Comparison of ENCODE assay signal across 24 mouse cellular contexts in the genomic region with DNA sequence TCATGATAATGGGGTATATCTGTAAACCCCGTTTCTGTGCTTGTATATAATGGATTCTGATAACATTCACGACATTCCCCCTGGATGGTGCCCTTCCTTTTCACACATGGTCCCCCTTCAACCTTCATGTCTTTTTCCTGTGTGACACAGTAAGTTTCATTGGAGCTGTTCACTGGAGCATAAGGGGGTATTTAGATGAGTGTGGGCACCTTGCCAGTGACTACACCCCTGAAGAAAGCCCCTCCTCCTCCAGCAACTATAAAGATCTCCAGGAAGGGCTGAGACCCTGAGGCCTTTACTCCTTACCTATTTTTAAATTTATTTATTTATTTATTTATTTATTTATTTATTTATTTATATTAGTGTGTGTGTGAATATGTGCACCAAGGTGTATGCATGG.
"Had no signal": no experiment of that assay in that cellular context is flagged by ENCODE, and none has a peak within 500 bp of the region (broad histone marks: within the 10 kb centered on the region; RNA-seq: fewer than 3 reads in every experiment).

No protein-coding gene starts in this region.

- H3K9me3 ChIP-seq: heart, embryonic 13.5 days; heart, embryonic 15.5 days; hindbrain, embryonic 13.5 days; hindbrain, embryonic 15.5 days; limb, embryonic 10.5 days; limb, embryonic 12.5 days; liver, embryonic 13.5 days; liver, embryonic 15.5 days had no signal

- H3K4me3 ChIP-seq: heart, adult 2 months; heart, embryonic 13.5 days; heart, embryonic 15.5 days; hindbrain, embryonic 13.5 days; hindbrain, embryonic 15.5 days; layer of hippocampus, adult 2 months; limb, embryonic 10.5 days; limb, embryonic 12.5 days; liver, embryonic 13.5 days; liver, embryonic 15.5 days had no signal

- DNase-seq: gastrocnemius, postnatal 14 days; gastrocnemius, postnatal 36 days; heart, adult 2 months; heart, postnatal 14 days; heart, postnatal 36 days; kidney, adult 18-20 months; kidney, adult 8-10 months; kidney, postnatal 10 days; kidney, postnatal 25 days; kidney, postnatal 4 days; liver; liver, embryonic 13.5 days had no signal

- H3K27ac ChIP-seq: heart, adult 2 months; heart, embryonic 15.5 days; hindbrain, embryonic 13.5 days; hindbrain, embryonic 15.5 days; hindbrain, postnatal 0 days; layer of hippocampus, adult 2 months; limb, embryonic 10.5 days; limb, embryonic 12.5 days; liver, embryonic 13.5 days; liver, embryonic 15.5 days had no signal

- H3K36me3 ChIP-seq: heart, embryonic 13.5 days; heart, embryonic 15.5 days; hindbrain, embryonic 13.5 days; hindbrain, embryonic 15.5 days; limb, embryonic 10.5 days; limb, embryonic 12.5 days; liver, embryonic 13.5 days; liver, embryonic 15.5 days had no signal

- H3K4me1 ChIP-seq: hindbrain, embryonic 13.5 days; hindbrain, embryonic 15.5 days; limb, embryonic 10.5 days; limb, embryonic 12.5 days; liver, embryonic 13.5 days; liver, embryonic 15.5 days had no signal

- ATAC-seq: hindbrain, postnatal 0 days; intestine, embryonic 16.5 days had no signal

- H3K27me3 ChIP-seq: heart, embryonic 13.5 days; heart, embryonic 15.5 days; hindbrain, embryonic 13.5 days; hindbrain, embryonic 15.5 days; limb, embryonic 12.5 days; liver, embryonic 13.5 days; liver, embryonic 15.5 days had no signal

- H3K4me2 ChIP-seq: heart, embryonic 11.5 days; heart, embryonic 13.5 days; heart, embryonic 15.5 days; hindbrain, embryonic 13.5 days; hindbrain, embryonic 15.5 days; limb, embryonic 12.5 days; liver, embryonic 11.5 days; liver, embryonic 13.5 days; liver, embryonic 15.5 days had no signal

- H3K9ac ChIP-seq: heart, embryonic 13.5 days; heart, embryonic 15.5 days; hindbrain, embryonic 13.5 days; hindbrain, embryonic 15.5 days; limb, embryonic 12.5 days; liver, embryonic 13.5 days; liver, embryonic 15.5 days had no signal
